Mouse (Mus musculus) R1 (cell line): Measurements from ENCODE around the gene Capn11.
A peak's percentile ranks its signal among the peaks of the same experiment; 100 is the strongest.

Experiments used
- DNase-seq: peaks from one replicate; pipeline ENCODE4 v3.0.0-alpha.2; 2018; ENCODE audit warnings: low read depth, low spot score

Capn11 gene

DNA sequence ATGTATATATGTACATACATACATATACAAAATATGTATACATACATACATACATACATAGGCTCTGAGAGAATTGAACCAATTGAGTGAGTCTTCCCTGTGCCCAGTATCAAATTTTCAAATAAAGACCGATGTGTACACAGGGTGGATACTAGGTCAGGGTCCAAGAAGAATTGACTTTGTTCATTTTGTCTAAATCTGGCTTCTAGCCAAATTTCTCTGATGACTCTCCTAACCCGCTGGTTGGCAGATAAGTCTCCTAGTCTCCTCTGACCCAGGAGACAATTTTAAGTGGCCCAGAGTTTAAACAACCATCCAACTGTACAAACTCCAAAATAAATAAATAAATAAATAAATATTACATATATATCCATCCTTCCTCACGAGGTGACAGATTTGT, 60.2 kb downstream of the Capn11 start:
- no peak for DNase-seq

DNA sequence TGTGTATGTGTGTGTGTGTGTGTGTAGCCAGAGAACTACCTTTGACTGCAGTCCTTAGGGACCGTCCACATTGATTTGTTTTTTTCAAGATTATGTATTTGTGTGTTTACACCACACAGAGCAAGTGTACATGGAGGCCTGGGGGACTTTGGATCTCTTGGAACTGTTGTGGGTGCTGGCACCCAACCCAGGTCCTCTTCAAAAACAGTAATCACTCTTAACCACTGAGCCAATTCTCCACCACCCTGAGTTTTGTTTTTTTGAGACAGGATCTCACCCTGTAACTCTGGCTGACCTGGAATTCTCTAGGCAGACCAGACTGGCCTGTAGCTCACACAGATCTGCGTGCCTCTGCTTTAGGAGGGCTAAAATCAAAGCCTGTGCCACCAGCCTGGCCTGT, 60.7 kb downstream of the Capn11 start:
- no peak for DNase-seq

DNA sequence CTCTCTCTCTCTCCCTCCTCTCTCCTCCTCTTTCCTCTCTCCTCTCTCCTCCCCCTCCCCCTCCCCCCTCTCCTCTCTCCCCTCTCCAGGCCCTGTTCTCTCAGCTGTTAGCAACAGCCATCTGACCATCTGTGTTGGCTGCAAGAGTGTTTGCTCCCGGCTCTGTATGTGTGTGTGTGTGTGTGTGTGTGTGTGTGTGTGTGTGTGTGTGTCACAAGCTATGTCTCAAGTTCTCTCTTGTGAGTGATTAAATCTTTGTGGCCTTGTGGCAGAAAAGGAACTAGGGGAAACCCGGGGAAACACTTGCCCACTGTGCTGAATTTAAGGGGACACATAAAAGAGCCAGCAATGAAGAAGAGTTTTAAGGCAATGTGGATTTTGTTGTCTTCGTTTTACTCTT, 61.3 kb downstream of the Capn11 start:
- no peak for DNase-seq

DNA sequence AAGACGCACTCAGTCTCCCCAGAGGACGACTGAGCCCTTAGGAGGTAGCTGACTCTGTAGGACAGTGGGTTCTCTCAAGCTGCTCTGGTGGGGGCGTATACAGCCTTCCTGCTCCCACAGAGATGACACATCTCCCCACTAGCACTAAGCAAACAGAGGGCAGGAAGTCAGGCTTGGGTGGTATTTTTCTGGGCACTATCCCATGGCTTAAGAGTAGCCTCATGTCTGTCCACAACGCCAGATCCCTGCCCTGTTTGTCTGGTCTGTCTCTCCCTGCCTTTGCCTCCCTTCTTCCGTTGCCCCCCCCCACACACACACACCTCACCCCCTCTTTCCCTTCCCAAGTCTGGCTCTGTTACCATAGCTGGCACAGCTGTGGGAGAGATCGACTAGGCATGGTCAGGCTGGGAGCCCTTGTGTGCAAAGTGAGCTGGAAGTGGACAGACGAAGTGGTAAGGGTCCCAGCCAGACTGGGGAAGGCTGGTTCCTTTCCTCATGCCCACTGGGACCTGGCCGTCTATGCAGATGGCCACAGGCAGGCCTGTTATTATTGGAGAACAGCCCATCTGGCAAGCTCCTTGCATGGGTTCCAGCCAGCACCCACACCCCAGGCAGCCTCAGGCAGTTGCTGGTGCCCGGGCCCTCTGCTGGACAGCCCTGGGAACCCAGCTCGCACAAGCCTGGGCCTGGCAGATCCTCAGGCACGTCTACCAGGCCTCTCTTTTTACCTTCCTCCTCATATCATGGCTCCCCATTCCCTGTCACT, 62.3 kb downstream of the Capn11 start:
- DNase-seq = no peak

DNA sequence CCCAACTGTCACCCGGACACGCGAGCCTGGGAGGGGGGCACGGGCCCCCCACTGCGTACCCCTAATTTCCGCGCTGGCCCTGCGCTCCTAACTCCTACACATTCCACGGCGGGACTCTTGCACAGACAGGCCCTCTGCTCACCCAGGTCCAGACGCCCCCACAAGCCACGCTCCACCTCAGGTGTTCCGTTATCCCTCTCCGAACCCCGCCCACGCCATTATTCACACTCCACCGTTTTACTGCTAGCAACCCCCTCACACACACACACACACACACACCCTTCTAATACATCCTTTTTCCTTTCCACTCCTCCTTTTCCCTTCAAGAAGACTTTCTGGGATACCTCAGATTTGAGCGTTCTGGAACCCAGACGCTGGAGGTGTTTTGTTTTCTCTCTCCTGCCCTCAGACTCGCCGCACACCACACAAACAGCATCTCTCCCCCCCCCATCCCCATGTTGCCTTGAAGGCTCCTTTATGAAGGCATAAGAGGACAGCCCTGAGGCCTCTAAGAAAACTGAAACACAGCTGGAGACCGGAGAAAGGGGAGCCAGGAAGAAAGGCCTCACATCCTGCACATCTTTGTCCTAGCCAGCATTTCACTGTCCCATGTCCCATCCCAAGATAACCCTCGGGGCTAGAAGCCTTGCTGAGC, 63.3 kb downstream of the Capn11 start:
- peak; percentile 79 for DNase-seq

DNA sequence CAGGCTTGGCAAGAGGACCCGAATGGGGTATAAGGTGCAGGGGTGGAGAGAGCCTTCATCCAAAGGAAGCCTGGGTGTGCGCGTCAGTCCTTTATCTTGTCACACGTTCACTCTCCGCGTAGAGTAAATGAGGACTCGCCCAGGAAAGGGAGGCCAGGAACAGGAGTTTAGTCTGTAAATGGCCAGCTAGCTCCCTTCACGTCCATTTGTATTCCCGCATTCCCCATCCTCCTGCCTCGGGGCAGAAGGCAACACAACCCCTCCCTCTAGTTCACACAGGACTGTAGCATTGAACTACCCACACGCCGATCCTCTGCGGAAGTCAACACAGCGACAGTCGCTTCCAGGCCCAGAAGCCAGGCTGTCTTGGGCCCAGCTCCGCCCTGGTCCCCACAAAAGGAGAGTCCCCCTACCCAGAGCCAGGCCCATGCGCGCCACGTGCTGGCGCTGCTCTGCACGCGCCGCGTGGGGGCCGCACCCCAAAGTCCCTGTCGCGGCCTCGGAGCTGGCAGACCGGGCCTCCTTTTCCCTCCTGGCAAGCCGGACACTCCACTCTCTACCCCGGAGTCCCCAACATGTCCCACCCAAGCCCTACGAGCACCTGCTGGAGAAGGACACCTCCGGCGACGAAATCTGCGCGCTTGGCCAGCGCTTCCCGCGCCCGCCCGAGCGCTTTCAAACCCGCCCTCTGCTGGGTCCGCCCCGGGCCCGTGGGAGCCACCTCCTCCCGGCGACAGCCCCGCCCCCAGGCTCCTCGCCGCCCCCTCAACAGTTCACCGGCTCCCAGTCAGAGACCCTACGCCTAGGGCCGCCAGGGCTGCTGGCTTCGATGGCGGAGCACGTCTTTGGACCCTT, 64.0 kb downstream of the Capn11 start:
- DNase-seq = peak; percentile 89

DNA sequence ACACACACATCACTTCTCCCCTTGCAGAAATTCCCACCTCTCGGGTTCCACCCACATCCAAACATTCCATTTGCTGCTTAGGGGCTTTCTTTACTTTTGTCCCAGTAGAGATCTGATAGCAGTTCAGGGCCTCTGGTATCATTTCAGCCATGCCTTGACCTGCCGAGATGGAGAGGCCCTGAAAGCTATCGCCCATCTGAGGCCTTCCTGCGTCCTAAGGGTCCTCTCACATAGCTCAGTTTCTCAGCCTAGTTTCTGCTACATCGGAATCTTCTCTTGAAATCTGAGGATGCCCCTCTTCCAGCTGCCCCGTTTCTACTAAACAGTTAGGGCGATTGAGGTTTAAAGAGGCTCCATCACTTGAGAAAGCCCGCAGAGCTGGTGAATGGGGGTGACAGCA, 64.9 kb downstream of the Capn11 start:
- no peak for DNase-seq

DNA sequence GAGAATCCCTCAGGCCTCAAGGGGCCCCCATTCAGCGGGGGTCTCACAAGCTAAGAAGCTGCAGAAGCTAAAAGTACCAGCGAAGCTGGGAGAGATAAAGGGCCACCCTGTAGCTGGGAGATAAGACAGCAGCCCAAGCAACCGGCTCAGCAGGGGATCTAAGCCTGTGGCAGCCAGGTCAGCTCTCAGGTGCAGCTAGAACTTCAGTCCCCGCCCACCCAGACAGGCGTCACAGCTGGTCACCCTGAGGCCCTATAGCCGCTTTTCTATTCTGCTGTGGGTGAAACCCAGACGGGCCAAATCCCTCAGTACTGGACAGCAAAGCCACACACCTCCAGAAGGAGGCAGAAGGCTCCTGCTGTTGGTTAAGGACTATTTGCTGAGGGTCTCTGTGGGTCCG, 65.6 kb downstream of the Capn11 start:
- DNase-seq = no peak

DNA sequence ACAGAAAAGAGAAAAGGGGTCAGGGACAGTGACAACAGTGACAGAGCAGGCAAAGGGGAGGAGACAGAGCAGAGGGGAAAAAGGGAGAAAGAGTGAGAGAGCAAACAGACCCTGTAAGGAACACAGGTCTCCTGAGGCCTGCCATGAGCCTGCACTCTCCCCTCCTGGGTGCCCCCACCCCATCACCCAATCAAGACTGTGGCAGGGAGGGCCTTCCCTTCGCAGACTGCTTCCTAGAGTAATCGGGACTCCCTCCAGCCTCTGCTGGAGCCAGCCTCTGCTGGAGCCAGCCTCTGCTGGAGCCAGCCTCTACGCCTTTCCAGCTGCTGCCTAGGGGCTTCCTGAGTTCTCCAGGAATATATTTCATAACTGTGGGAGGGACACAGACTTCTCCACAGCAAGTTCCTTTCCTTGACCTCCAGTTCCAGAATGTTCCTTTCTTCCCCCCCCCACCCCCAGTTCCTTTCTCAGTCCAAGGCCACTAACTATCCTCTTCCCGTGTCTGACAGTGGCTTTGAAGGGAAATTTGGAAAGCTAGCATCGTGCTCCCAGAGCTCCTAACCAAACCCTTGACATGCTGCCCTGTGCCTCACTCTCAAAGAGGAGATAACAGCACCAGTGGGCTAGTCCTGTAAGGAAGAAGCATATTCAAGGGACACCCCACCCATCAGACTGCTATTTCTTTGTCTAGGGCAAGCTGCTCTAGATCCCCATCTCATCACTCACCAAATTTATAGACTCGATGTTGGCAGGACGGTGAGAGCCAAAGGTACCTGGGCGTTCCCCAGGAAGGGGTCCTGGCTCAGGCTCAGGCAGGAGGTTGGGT, 66.3 kb downstream of the Capn11 start:
- DNase-seq = no peak

DNA sequence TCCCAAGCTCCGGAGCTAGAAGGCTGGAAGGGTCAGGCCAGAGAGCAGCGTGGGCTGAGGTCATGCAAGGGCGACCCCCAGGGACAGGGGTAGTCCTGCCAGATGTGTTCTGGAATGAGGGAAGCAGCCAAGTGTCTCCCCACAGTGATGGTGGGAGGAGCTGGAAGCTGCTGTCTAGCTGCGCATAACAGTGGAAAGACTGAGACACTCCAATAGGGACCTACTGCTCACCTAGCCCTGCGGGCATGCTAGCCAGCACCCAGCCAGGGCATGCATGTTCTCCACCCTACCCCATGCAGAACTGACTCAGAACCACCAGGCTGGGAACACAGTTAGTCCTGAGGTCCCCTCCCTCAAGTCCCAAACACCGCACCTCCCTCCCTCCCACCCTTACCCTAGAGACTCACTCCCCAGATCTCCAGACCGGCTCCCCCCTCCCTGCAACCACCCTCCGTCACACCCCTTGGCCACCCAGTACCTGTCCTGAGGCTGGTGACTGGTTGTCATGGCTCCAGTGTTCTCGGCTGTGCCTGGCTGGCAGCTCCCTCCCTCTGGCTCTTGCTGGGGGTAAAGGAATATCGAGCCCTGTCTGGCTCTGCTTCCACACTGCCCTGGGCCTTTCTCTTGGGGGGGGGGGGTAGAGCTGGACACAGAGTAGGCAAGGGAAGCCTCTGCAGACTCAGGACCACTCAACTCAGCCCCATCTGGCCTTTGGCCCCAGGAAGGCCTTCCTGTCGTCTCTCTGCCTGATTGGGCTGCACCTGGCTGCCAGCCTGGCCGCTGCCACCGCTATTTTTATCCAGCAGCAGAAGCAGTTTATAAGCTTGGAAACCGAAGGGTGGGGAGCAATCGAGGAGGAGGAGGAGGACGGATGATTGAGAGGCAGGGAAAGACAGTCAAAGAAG, 67.2 kb downstream of the Capn11 start:
- DNase-seq = no peak

DNA sequence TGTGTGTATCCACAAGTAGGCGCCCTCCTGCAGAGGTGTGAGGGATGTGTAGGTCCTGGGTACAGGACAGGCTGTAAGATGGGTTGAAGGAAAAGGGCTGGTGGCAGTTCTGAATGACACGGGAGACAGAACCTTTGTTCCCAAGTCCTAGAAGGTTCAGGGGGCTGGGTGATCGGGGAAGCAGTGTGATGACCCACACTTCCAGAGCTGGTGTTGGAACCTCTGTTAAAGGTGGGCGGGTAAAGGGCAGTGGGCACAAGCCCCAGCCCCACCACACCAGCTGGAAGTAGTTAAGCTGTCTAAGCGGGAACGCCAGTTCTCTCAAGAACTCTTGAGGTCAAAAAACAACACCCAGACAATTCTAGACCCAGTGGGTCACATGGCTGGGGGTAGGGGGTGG, 68.7 kb downstream of the Capn11 start:
- DNase-seq = no peak

DNA sequence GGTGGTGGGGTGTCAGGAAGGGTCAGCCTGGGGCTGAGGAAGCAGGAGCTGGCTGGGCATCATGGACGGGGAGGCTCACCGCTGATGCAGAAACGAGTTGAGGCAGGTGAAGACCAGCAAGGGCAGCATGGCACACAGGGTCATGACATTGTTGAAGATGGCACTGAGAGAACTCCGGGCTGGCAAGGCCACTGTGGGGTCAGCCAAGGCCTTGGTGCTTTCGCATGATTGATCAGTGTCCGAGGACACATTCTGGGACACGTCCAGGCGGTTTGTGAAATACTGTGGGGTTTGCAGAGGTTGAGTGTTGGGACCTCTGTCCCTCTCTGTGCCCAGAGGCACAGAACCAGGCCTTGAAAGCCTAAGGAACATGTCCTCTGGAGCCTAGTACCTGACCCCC, 69.3 kb downstream of the Capn11 start:
- no peak for DNase-seq

DNA sequence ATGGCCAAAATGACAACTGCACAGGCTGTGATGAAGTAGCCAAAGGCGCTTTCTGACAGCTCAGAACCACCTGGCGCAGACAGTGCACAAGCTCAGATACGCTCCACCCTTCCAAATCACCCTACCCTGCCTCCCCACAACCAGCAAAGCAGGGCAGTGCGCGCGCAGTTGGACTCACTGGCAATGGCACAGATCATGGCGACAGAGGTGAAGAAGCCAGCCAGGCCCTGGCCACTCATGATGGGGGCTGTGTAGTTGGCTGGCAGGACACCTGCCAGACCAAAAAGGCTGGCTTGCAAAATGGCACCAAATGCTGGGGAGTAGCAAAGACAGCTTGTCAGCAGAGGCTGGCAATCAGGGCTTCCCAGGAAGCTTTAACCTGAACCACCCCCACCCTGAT, 69.9 kb downstream of the Capn11 start:
- DNase-seq = no peak

DNA sequence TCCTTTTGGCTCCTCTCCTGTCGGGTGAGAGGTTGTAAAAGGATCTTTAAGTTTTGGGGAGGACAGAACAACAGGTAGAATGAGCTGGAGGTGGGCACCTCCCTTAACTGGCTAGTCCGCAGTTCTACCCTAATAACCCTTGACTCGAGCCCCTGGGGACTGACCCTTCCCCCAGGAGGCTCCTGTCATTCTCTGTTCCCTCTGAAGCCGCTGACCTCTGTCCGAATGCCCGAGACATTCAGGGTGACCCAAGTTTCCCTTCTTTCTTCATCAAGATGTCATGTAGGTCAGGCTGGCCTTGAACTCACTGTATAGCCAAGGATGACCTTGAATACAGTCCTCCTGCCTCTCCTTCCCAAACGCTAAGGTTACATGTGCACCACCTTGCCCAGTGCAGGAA, 70.8 kb downstream of the Capn11 start:
- no peak for DNase-seq

DNA sequence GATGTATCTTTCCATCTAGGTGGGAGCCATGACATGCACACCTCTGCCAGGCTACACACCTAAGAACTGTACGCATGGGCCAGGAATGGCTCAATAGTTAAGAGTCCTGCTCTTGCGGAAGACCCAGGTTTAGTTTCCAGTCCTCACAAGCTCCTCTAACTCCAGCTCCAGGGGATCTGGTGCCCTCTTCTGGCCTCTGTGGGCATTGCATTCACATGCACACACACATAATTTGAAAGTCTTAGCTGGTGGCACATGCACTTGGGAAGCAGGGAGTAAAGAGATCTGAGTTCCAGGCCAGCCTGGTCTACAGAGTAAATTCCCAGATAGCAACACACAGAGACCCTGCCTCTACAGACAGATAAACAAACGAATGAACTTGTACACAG, 72.7 kb downstream of the Capn11 start:
- peak; percentile 93 for DNase-seq

DNA sequence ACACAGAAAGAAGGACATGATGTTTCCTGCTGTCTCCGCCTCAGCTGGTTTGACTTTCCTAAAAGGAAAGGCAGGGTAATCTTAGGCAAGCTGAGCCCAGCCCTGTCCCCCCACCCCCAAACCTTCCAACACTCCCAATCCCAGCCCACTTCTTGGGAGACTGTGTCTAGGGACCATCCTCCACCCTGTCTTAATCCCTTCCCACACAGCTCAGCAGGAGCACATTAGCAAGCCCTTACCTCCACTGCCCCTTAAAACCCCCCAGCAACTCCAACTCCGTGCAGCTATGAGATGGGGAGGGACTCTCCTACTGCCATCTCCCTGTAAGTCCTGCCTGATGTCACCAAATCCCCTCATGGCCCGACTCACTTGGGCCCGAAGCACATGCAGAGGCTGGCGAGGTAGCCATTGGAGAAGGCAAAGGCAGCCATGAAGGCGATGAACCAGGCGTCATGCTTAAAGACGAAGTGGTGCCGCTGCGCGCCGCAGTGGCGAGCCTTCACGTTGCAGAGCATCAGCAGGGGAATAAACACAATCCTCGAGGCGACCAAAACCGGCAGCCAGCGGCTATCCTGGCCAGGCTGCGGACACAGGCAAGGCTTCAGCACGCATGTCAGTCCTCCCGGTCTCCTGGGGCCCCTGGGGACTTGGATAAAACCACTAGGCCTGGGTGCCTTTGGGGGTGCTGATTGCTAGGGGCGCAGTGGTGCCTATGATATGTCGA, 73.2 kb downstream of the Capn11 start:
- DNase-seq = peak; percentile 80

DNA sequence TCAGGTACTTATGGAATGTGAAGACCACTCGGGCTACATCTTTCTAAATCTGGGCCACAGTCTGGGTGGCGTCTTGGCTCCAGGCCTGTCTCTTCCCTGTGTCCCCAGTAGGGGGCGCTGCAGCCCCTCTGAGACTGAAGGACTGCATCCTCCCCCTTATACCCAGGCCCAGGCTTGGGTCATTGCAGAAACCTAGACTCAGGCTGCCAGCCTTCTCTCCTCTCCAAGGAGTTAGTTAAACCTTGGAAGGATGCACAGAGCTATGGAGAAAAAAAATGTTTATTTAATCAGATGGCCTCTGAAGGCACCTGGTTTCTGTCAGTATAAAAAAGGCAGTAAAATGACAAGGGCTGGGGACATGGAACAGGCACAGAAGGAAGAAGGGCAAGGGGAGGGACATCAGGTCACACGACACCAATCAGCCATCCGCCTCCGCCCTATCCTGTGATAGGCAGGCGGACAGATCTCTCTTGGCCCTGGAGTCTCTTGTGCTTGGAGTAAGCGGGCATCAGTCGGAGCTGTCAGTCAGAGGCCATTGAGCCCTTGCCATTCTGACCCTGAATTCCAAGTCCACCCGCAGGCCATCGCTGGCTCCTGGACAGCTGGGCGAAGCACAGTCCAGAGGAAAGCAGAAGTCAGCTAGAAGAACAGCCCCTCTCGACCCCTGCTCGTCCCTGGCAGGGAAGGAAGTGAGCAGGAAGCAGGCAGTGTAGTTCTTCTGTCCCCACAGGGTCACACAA, 74.0 kb downstream of the Capn11 start:
- peak; percentile 87 for DNase-seq

DNA sequence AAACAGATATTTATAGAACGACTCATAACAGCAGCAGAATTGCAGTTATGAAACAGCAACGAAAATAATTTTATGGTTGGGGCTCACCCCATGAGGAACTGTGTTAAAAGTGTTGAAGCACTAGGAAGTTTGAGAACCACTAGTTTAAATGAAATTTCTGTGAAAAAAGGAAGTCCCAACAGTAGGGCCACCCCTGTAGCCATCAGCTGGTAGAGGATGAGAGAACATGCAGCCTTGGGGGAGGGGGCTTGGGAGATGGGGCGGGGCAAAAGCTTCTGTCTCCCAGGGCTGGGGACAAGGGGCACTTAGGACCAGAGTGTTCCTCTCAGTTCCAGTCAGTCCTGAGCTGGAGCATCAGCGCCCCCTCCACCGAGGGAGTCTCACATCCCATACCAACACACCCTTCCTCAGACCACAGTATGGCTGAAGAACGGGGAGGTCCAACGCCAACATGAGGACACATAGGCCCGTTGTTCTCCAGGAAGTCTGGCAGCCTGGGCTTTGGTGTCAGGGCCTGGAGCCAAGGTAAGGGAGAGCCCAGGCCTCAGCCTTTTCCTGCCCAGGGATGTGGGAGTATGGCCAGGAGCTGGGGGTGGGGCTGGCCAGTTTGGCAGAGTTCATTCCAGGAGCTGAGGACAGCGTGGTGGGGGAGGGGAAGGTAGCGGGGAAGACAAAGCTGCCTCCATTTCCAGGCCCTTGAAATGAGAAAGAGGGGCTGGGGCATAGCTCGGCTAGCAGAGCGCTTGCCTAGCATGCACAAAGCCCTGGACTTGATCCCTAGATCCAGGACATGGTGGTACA, 74.8 kb downstream of the Capn11 start:
- peak; percentile 84 for DNase-seq
